Mouse (Mus musculus) heart, adult 2 months (tissue): ENCODE measurements at regions not wholly inside any gene's neighbourhood (a gene's known extent, or its start where the extent isn't known, plus 50 kb on each side); places are given as distances from the start of the nearest gene placed in this dataset.

ENCODE experiments used
- DNase-seq, 2 experiments: peaks; one replicate each; pipeline ENCODE4 v3.0.0; 2021
- H3K27ac ChIP-seq: fragments of 200-600 bp; 2 replicates; pipeline ENCODE4 v1.8.1; 2022
- H3K27me3 ChIP-seq: fragments of 200-500 bp; 2 replicates; pipeline ENCODE4 v1.6.1; 2012; ENCODE audit warnings: mild to moderate bottlenecking, low read length, inconsistent platforms, mixed read lengths; ENCODE audit not compliant: control insufficient read depth, insufficient read depth
- H3K36me3 ChIP-seq: fragments of 200-500 bp; 2 replicates; pipeline ENCODE4 v1.6.1; 2012; ENCODE audit warnings: low read length, inconsistent platforms; ENCODE audit not compliant: control insufficient read depth, insufficient read depth
- H3K4me1 ChIP-seq: fragments of 200-500 bp; 2 replicates; pipeline ENCODE4 v1.6.1; 2011; ENCODE audit warnings: low read length; ENCODE audit not compliant: control insufficient read depth, insufficient read depth
- H3K4me3 ChIP-seq: fragments of 200-600 bp; 2 replicates; pipeline ENCODE4 v1.8.1; 2022
- H3K79me2 ChIP-seq: fragments of 200-500 bp; replicated peaks from 2 replicates; pipeline ENCODE4 v1.6.1; 2012; ENCODE audit warnings: mild to moderate bottlenecking, inconsistent platforms, low read length, moderate library complexity, mixed read lengths; ENCODE audit not compliant: control insufficient read depth, insufficient read depth
- H3K9ac ChIP-seq: fragments of 200-500 bp; 2 replicates; pipeline ENCODE4 v1.6.1; 2012; ENCODE audit warnings: low read depth, mild to moderate bottlenecking, control low read depth, inconsistent platforms, low read length, mixed read lengths
- CTCF ChIP-seq: fragments of 200-600 bp; IDR thresholded peaks from 2 replicates; pipeline ENCODE4 v1.8.1; 2022; ENCODE audit warnings: antibody characterized with exemption, mild to moderate bottlenecking, moderate library complexity
- EP300 ChIP-seq: fragments of 200-500 bp; IDR thresholded peaks from 2 replicates; pipeline ENCODE4 v1.6.1; 2011; ENCODE audit warnings: low read depth, low read length, control low read depth; ENCODE audit not compliant: insufficient read depth
- POLR2A ChIP-seq: fragments of 200-500 bp; IDR thresholded peaks from 2 replicates; pipeline ENCODE4 v1.6.1; 2011; ENCODE audit warnings: mild to moderate bottlenecking, low read depth, low read length, control low read depth; ENCODE audit not compliant: insufficient read depth
- WGBS: fragments of 180-500 bp; shearing (Covaris S2); methylation state at CpG from one replicate; pipeline ENCODE4 v1.1.7; 2018; 5-methylcytosine and 5-hydroxymethylcytosine counted together
- intact Hi-C: fragments of 180-260 bp; cut with DNase I; formaldehyde crosslinking; loops from one replicate; pipeline ENCODE4 v1.15.1; 2025

DNA sequence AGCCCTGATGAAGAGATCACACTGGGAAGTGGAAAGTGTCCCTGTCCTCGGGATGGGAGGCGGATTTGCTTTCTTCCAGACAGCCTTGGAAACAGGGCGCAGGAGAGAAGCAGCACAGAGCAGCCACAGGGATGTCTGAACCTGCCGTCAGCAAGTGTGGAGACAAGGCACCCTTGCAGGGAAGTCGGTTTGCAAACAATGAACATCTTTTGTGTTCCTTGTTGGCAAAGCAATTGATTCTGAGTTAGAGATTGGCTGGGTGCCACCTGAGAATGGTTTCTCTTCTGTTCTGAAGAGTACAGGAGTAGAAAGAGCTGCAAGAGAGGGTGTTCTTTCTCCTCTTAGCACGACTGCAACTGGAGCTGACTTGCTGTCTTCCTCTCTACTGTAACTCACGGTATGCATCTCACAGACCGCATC lies 318.6 kb upstream of the Id4 start:
- DNase-seq, result no peak
- TF ChIP-seq CTCF (no peak), POLR2A (no peak)
- WGBS, result 17% methylated on average over 8 of the region's 8 CpGs
- H3K4me1 ChIP-seq, result no peaks in the 10 kb centered on the region
- no peak overlapping the region for H3K9ac ChIP-seq
- no peak overlapping the region for H3K27ac ChIP-seq
- H3K79me2 ChIP-seq, result no peaks in the 10 kb centered on the region
- H3K27me3 ChIP-seq, result no peaks in the 10 kb centered on the region
- no peaks in the 10 kb centered on the region for H3K36me3 ChIP-seq
- intact Hi-C loops, result no loop called here
- H3K4me3 ChIP-seq, result no peak overlapping the region

DNA sequence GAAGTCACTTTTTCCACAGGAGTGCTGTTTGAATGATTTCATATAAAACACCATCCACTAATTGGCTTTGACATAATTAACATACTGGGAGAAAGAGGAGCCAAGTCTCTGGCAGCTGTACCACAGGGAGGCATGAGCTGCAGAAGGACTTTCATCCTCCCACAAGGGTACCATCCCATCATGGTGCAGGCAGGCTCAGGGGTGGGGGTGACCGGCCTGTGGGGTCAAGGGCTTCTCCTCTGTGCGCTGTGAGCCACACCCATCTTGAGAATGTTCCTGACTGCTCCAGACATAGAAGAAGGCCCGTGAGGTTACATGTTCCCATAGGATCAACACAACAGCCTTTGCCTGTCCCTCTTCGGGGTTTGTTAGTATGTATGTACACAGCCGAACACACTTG lies 317.4 kb upstream of the Id4 start:
- DNase-seq, result no peak
- Histone ChIP-seq H3K27me3 (no peaks in the 10 kb centered on the region), H3K9ac (no peak overlapping the region), H3K4me3 (no peak overlapping the region), H3K79me2 (no peaks in the 10 kb centered on the region), H3K36me3 (no peaks in the 10 kb centered on the region), H3K27ac (no peak overlapping the region), H3K4me1 (no peaks in the 10 kb centered on the region)
- 85% methylated on average over 5 of the region's 5 CpGs for WGBS
- intact Hi-C loops, result no loop called here
- TF ChIP-seq EP300 (no peak), POLR2A (no peak), CTCF (no peak)

DNA sequence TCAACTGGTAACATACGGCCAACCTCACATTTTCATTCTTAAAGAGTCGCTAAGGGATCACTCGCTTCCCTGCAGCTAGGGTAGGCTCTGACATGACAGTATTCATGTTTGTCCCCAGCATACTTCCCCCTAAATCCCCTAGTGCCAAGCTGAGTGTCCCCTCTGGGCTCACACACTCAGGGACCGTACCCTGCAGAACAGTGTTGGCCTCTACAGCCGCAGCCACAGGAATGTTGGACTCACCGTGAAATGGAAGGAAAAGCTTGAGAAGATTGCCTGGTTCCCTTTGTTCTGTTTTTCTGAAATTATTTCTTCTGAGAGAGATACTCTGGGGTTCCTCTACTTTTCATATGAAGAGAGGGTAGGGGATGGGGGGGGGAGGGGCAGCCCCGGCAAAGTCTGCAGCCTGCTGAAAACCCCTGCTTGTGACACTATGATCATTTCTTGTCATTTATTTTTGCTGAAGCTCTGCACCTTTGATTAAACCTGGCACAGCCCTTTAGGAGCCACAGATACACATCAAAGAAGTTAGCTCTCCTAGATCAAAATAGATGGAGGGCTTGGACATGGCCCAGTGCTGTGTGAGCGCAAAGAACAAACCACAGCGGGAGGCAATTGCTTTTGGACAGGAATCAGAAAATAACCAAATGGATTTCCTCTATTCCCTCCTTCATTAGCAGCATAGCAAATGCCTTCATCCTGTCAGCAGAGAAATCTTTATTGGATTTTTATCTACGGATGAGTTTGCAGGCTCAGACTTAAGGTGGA lies 312.7 kb upstream of the Id4 start:
- Histone ChIP-seq H3K36me3 (no peaks in the 10 kb centered on the region), H3K9ac (no peak overlapping the region), H3K4me3 (no peak overlapping the region), H3K4me1 (no peaks in the 10 kb centered on the region), H3K27me3 (no peaks in the 10 kb centered on the region), H3K27ac (no peak overlapping the region), H3K79me2 (no peaks in the 10 kb centered on the region)
- intact Hi-C loops, result no loop called here
- TF ChIP-seq CTCF (no peak), EP300 (no peak), POLR2A (no peak)
- DNase-seq, result no peak
- 87% methylated on average over 10 of the region's 10 CpGs for WGBS

DNA sequence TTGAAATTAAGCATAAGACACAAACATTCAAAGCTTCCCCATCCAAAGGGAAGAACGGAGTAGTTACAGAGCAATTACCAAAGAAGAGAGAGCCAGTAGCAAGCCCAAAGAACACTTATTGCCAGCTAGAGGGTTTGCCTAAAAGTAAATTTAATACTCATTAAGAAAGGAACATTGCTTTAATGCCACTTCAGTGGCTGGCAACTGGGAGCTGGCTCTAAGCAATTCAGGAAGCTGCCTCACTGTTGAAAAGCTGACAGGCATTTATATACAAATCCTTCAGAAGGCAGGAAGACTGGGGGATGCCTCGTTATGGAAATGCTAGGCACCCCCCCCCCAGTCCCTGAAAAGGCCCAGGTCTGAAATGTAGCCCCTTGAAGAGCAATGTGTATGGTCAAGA lies 310.6 kb upstream of the Id4 start:
- WGBS, result 57% methylated on average over 2 of the region's 2 CpGs
- Histone ChIP-seq H3K4me1 (no peaks in the 10 kb centered on the region), H3K9ac (no peak overlapping the region), H3K27ac (no peak overlapping the region), H3K4me3 (no peak overlapping the region), H3K36me3 (no peaks in the 10 kb centered on the region), H3K27me3 (no peaks in the 10 kb centered on the region), H3K79me2 (no peaks in the 10 kb centered on the region)
- no peak for TF ChIP-seq EP300
- intact Hi-C loops, result no loop called here
- no peak for DNase-seq

DNA sequence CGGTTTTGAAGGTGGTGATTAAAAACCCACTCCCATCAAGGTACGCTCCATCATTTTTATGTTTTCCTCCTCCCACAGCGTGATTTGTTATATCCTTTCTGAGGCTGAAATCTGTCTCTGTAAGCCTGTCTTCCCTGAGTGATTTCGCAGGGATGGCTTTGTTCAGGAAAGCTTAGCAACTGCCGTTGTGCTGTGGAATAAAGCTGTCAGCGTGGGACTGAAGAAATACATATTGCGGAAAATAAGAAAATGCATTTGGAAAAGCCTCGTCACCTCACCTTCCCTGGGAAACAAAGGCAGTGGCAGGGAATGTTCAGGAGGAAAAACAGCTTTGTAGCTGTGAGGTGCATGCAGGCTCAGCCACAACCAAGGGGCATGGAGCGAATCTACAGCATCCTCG lies 310.0 kb upstream of the Id4 start:
- WGBS, result 80% methylated on average over 10 of the region's 10 CpGs
- no peaks in the 10 kb centered on the region for H3K27me3 ChIP-seq
- intact Hi-C loops, result no loop called here
- no peaks in the 10 kb centered on the region for H3K36me3 ChIP-seq
- H3K27ac ChIP-seq, result no peak overlapping the region
- H3K4me1 ChIP-seq, result no peaks in the 10 kb centered on the region
- no peak overlapping the region for H3K9ac ChIP-seq
- no peak for DNase-seq
- TF ChIP-seq CTCF (no peak), POLR2A (no peak), EP300 (no peak)
- no peak overlapping the region for H3K4me3 ChIP-seq
- no peaks in the 10 kb centered on the region for H3K79me2 ChIP-seq

DNA sequence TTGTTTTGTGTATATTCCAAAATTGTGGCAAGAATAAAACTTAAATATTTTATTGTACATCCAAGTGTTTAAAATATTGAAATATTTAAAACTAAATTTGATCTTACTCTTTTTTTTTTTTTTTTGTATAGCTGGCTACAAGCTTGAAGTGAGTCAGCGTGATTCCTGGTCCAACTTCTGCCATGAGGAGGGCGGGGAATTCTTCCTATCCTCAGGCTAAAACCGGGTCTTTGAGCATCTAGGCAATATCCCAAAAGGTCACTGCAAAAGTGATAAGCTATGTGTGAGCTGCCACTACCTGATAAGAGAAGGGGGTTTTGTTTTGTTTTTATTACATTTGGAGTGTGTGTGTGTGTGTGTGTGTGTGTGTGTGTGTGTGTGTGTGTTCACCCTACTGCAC lies 308.1 kb upstream of the Id4 start:
- Histone ChIP-seq H3K27me3 (no peaks in the 10 kb centered on the region), H3K36me3 (no peaks in the 10 kb centered on the region), H3K4me3 (no peak overlapping the region), H3K4me1 (no peaks in the 10 kb centered on the region), H3K79me2 (no peaks in the 10 kb centered on the region), H3K9ac (no peak overlapping the region), H3K27ac (no peak overlapping the region)
- intact Hi-C loops, result no loop called here
- DNase-seq, result no peak
- WGBS, result 29% methylated on average over 3 of the region's 3 CpGs
- TF ChIP-seq EP300 (no peak), CTCF (no peak), POLR2A (no peak)
